Mouse (Mus musculus): ENCODE measurements around the gene Abcd3.

GRCm38 (mm10) chr3:121735542-121735941 lies 79.6 kb downstream of the Abcd3 start:
- TF ChIP-seq CTCF (IDR thresholded peaks at IDR 0.05; ENCODE audit: low read depth, low read length) (no peak), POLR2A (IDR thresholded peaks at IDR 0.05; ENCODE audit: extremely low read depth, insufficient read depth, low read length) (no peak)
